In the genomic region with DNA sequence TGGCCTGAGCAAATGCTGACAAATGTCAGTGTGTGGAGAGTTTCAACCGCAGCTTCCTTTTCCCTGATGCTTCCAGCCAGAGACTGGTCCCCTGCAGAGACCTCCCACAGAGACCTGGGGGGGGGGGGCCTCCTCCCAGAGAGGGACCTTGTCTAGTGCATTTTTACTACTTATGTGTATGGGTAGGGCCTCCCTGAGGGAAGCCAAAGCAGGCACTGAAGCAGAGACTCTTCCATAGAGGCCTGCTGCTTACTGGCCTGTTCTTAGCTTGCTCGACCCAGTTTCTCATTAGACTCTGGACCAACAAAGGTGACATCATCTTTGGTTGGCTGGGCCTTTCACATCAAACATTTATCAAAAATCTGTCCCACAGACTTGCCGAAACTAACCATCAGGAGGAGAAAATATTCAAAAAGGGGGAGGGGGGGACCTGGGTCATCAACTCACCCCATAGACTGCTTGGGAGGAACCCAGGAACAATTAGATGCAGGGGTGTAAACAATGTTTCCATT, we compare ENCODE assay signal across 8 mouse cellular contexts. TPM values are rescaled to one million over a fixed set of nuclear protein-coding genes. Genes with fewer than 3 reads are reported as not detected.
DNase-seq lines count a peak whose midpoint lies in the region; ATAC-seq and TF ChIP-seq lines count a peak whose summit lies in the region.

No protein-coding gene starts in this region.

- no peak overlapping the region for H3K4me2 ChIP-seq in hindbrain, embryonic 13.5 days

- H3K27ac ChIP-seq in gastrocnemius, adult 2 months = peak overlapping the region; percentile 79
- peak overlapping the region; percentile 35 for H3K27ac ChIP-seq in hindbrain, embryonic 13.5 days
- peak overlapping the region; percentile 56 for H3K27ac ChIP-seq in liver, adult 2 months (replicated peaks; ENCODE audit: insufficient read depth, low read depth, low read length)

- no peaks in the 10 kb centered on the region for H3K9me3 ChIP-seq in hindbrain, embryonic 13.5 days

- 22% methylated on average over 3 of the region's 3 CpGs for WGBS in hindbrain, embryonic 13.5 days
- WGBS in liver, adult 2 months = 4% methylated on average over 3 of the region's 3 CpGs

- no peak for TF ChIP-seq POLR2A in liver, adult 2 months (IDR thresholded peaks at IDR 0.05; ENCODE audit: extremely low read depth, insufficient read depth, low read length)

- DNase-seq in gastrocnemius, adult 2 months = no peak
- DNase-seq in gastrocnemius, postnatal 14 days = no peak
- peak; percentile 57 for DNase-seq in Muller cell, postnatal 12 days (ENCODE audit: inconsistent ontology term)
- peak; percentile 80 for DNase-seq in liver, adult 2 months (ENCODE audit: extremely low read depth, low read depth, low spot score)
- DNase-seq in frontal cortex, adult 2 months (ENCODE audit: extremely low spot score in 1 of 2, low spot score in 1 of 2) = no peak
- DNase-seq in urinary bladder, postnatal 4 days (ENCODE audit: low spot score in 2 of 2) = no peak
- DNase-seq in spleen, postnatal 4 days (ENCODE audit: low spot score in 2 of 2) = no peak

- H3K4me3 ChIP-seq in gastrocnemius, adult 2 months = no peak overlapping the region
- no peak overlapping the region for H3K4me3 ChIP-seq in hindbrain, embryonic 13.5 days
- no peak overlapping the region for H3K4me3 ChIP-seq in liver, adult 2 months (ENCODE audit: insufficient read depth, low read depth, low read length)

- H3K4me1 ChIP-seq in hindbrain, embryonic 13.5 days (replicated peaks) = peaks cover 42% of the 10 kb centered on the region
- peaks cover 24% of the 10 kb centered on the region for H3K4me1 ChIP-seq in liver, adult 2 months (ENCODE audit: control insufficient read depth, insufficient read depth, low read length)

- H3K9ac ChIP-seq in hindbrain, embryonic 13.5 days = no peak overlapping the region
- peak overlapping the region; percentile 4; the same call in 1 of the 2 replicates for H3K9ac ChIP-seq in liver, adult 2 months (ENCODE audit: low read depth, low read length)

- H3K27me3 ChIP-seq in hindbrain, embryonic 13.5 days = no peaks in the 10 kb centered on the region
- H3K27me3 ChIP-seq in liver, adult 2 months (ENCODE audit: control insufficient read depth, insufficient read depth, low read length) = no peaks in the 10 kb centered on the region

- no peak for ATAC-seq in hindbrain, embryonic 13.5 days (ENCODE audit: low FRiP score)

- H3K79me2 ChIP-seq in liver, adult 2 months (ENCODE audit: control insufficient read depth, insufficient read depth, low read length) = peaks cover 36% of the 10 kb centered on the region

- intact Hi-C loops in gastrocnemius, adult 2 months (cut with DNase I) = no loop called here
- intact Hi-C loops in gastrocnemius, postnatal 14 days (cut with DNase I; ENCODE audit: low total_unique reads) = no loop called here

- no peak for TF ChIP-seq CTCF in gastrocnemius, adult 2 months (IDR thresholded peaks at IDR 0.05)
- no peak for TF ChIP-seq CTCF in liver, adult 2 months (IDR thresholded peaks at IDR 0.05; ENCODE audit: low read depth, low read length)

- no peaks in the 10 kb centered on the region; the same call in 1 of the 2 replicates for H3K36me3 ChIP-seq in hindbrain, embryonic 13.5 days
- H3K36me3 ChIP-seq in liver, adult 2 months (ENCODE audit: control insufficient read depth, insufficient read depth, low read length) = no peaks in the 10 kb centered on the region

RNA-seq across cellular contexts. Expression of gene Wdfy3, which starts 14.5 kb away (rescaled TPM):
- total RNA-seq in gastrocnemius, adult 2 months (2021) = 10 to 100 TPM; 20.0 to 23.9 TPM
- 10 to 100 TPM; 21.5 to 23.0 TPM for total RNA-seq in gastrocnemius, postnatal 14 days (2021)
- 29.1 and 30.0 TPM in 2 replicates for polyA plus RNA-seq in hindbrain, embryonic 13.5 days (2015; fragmentation: Nextera tagmentation; extraction: Ambion mirVana)
- total RNA-seq in liver, adult 2 months (2014; rRNA removed) = 17.0 and 28.1 TPM in 2 replicates
- 12.3 and 14.4 TPM in 2 replicates for polyA plus RNA-seq in liver, adult 2 months (2012; rRNA removed)
- polyA plus RNA-seq in frontal cortex, adult 2 months (2012; rRNA removed) = 44.3 and 50.3 TPM in 2 replicates

Comparison
In these comparisons a context has a peak if more than half of its experiments do, and no peak if none do; other contexts are left out.
1. DNase-seq: peak in Muller cell, postnatal 12 days (single experiment) and liver, adult 2 months (single experiment); none in gastrocnemius, adult 2 months (single experiment), gastrocnemius, postnatal 14 days (single experiment), frontal cortex, adult 2 months (0 of 2), urinary bladder, postnatal 4 days (0 of 2) and spleen, postnatal 4 days (0 of 2).
2. Peak in every context shown above with its lines, with median percentiles within 50 percentile points of each other: H3K27ac ChIP-seq.